Mouse (Mus musculus): ENCODE data around the gene Trim9. TPM values are rescaled to one million over a fixed set of nuclear protein-coding genes. Genes with fewer than 3 reads are reported as not detected.

Trim9 gene
- polyA plus RNA-seq, 1 experiment from 2014 or later = 101 TPM

DNA sequence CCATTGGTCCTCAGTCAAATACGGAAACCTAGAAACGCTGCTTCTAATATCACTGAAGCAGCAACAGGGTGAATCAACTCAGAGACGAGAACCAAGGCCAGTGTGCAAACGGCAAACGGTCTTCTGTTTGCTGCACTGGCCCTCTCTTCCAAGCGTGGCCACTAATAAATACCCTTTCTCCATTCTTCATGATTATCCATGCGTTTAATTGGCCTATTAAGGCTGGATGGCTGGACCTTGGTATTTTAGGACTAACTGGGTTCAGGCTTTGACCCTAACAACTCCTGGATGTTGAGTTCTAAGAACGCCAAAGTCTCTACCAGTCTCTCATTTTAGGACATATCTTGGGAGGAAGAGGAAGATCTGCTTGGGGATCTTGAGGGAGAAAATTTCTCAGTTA lies 7.5 kb upstream of the Trim9 start:
- Histone ChIP-seq H3K27me3 (replicated peaks) (no peaks in the 10 kb centered on the region), H3K4me3 (replicated peaks) (no peak overlapping the region), H3K4me1 (peaks cover 10% of the 10 kb centered on the region; the same call in 1 of the 2 replicates), H3K9ac (replicated peaks) (no peak overlapping the region), H3K4me2 (no peak overlapping the region), H3K36me3 (no peaks in the 10 kb centered on the region), H3K9me3 (replicated peaks) (no peaks in the 10 kb centered on the region), H3K27ac (replicated peaks) (no peak overlapping the region)
- no peak for ATAC-seq (ENCODE audit: low FRiP score)
- WGBS = 35% methylated on average over 8 of the region's 8 CpGs

- no peak for ATAC-seq (ENCODE audit: low FRiP score)
- H3K36me3 ChIP-seq = no peaks in the 10 kb centered on the region
- H3K4me2 ChIP-seq = no peak overlapping the region
- no peak overlapping the region for H3K27ac ChIP-seq (replicated peaks)
- no peaks in the 10 kb centered on the region for H3K9me3 ChIP-seq (replicated peaks)
- WGBS = 85% methylated on average over 4 of the region's 4 CpGs
- no peaks in the 10 kb centered on the region for H3K27me3 ChIP-seq (replicated peaks)
- peaks cover 16% of the 10 kb centered on the region for H3K4me1 ChIP-seq
- no peak overlapping the region for H3K4me3 ChIP-seq (replicated peaks)
- no peak overlapping the region for H3K9ac ChIP-seq (replicated peaks)
Measured at GRCm38 (mm10) chr12:70350490-70350889, 3.1 kb upstream of the Trim9 start.

- Histone ChIP-seq H3K4me1 (peaks cover 16% of the 10 kb centered on the region), H3K9ac (replicated peaks) (no peak overlapping the region), H3K36me3 (no peaks in the 10 kb centered on the region), H3K9me3 (replicated peaks) (no peaks in the 10 kb centered on the region), H3K27ac (replicated peaks) (no peak overlapping the region), H3K4me2 (no peak overlapping the region), H3K27me3 (replicated peaks) (no peaks in the 10 kb centered on the region), H3K4me3 (replicated peaks) (no peak overlapping the region)
- no peak for ATAC-seq (ENCODE audit: low FRiP score)
- WGBS = 73% methylated on average over 6 of the region's 6 CpGs
Measured at GRCm38 (mm10) chr12:70349788-70350187, 2.4 kb upstream of the Trim9 start.

DNA sequence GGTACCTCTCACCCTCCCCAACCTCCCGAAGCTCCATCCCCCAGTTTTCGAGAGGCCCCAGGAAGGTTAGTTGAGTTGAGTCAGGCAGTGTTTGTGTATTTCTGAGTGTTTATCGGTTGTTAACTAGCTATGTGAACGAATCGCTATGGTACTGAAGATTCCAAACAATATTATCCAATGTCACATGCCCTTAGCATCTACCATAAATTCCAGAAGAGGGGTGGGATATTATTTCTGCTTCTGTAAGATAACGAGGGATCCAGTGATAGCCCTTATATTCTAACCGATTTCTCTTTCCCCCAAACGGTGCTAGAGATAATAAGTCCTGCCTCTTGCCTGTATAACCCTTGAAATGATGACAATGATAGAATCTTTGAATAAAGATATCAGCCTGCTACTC lies 612 bp upstream of the Trim9 start:
- ATAC-seq (ENCODE audit: low FRiP score) = no peak
- peak overlapping the region; percentile 85 for H3K4me3 ChIP-seq (replicated peaks)

DNA sequence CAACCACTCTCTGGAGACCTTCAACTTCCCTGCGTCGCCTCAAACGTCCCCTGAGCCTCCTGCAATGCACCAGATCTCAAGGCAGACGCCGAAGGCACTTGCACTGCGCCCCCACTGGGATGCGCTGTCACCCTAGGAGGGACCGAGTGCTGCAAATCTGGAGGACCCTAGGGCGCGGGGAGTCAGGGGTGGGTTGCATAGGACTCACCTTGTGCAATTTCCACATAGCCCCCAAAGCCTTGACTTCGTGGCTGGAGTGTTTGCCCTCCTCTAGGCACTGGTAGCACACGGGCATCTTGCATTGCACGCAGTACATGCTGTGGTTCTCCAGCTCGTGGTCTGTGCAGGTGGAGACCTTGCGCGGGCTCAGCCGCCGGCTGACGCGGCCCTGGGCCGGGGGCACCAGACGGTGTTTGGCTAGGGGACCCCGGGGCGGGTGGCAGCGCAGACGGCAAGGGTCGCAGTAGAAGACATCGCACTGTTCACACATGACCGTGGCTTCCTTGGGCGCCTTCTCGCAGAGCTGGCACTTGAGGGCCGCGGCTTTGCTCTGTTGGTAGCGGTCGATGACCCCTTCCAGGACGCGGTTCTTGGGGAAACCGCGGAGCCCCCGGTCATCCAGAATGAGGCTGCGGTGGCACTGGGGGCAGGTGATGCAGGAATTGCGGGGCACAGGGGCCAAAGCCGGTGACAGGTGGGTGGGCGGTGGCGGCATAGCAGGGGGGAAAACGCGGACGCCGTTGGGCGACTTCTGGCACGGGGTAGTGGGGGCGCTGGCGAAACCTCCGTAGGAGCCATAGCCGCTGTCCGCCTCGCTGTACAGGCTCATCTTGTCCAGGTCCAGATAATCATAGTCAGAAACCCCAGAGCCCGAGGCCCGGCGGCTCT lies 1.0 kb downstream of the Trim9 start:
- Histone ChIP-seq H3K4me1 (peaks cover 36% of the 10 kb centered on the region), H3K9me3 (replicated peaks) (no peaks in the 10 kb centered on the region), H3K27me3 (replicated peaks) (no peaks in the 10 kb centered on the region), H3K9ac (replicated peaks) (peak overlapping the region; percentile 93), H3K27ac (replicated peaks) (peak overlapping the region; percentile 99), H3K4me3 (replicated peaks) (peak overlapping the region; percentile 85), H3K36me3 (no peaks in the 10 kb centered on the region), H3K4me2 (peak overlapping the region; percentile 69)
- ATAC-seq (ENCODE audit: low FRiP score) = peak; percentile 51
- WGBS = under 1% methylated on average over 60 of the region's 60 CpGs

More for the DNA sequence above, 612 bp upstream of the Trim9 start:
- peak overlapping the region; percentile 69 for H3K4me2 ChIP-seq
- H3K27me3 ChIP-seq (replicated peaks) = no peaks in the 10 kb centered on the region
- no peaks in the 10 kb centered on the region for H3K36me3 ChIP-seq
- H3K27ac ChIP-seq (replicated peaks) = peak overlapping the region; percentile 99
- H3K9me3 ChIP-seq (replicated peaks) = no peaks in the 10 kb centered on the region
- peak overlapping the region; percentile 93 for H3K9ac ChIP-seq (replicated peaks)
- peaks cover 25% of the 10 kb centered on the region for H3K4me1 ChIP-seq
- 4% methylated on average over 8 of the region's 8 CpGs for WGBS

GRCm38 (mm10) chr12:70345531-70346138 lies 1.8 kb downstream of the Trim9 start:
- H3K4me1 ChIP-seq = peaks cover 36% of the 10 kb centered on the region
- H3K27me3 ChIP-seq (replicated peaks) = no peaks in the 10 kb centered on the region
- peak; percentile 8 for ATAC-seq (ENCODE audit: low FRiP score)
- no peaks in the 10 kb centered on the region for H3K36me3 ChIP-seq
- WGBS = 20% methylated on average over 16 of the region's 16 CpGs
- no peaks in the 10 kb centered on the region for H3K9me3 ChIP-seq (replicated peaks)
- H3K4me3 ChIP-seq (replicated peaks) = peak overlapping the region; percentile 85
- peak overlapping the region; percentile 93 for H3K9ac ChIP-seq (replicated peaks)
- peak overlapping the region; percentile 69 for H3K4me2 ChIP-seq
- H3K27ac ChIP-seq (replicated peaks) = peak overlapping the region; percentile 99

DNA sequence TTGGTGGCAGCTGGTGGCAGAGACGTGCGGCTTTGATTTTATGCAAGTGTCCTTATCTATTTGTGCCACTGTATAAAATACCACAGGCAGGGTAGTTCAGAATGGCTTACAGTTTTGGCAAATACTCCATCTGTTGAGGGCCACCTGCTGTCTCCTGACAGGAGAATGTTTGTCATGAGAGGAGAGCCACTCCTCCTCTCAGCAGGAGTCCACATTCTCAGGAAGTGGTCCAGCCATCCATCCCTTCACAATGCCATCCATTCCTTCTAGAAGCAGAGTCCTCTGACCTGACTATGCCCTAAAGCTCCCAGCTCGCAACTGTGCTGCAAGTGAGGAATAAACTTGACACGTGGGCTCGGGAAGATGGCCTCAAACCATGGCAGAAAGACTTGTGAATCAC lies 12.2 kb downstream of the Trim9 start:
- Histone ChIP-seq H3K4me3 (replicated peaks) (no peak overlapping the region), H3K4me1 (peaks cover 29% of the 10 kb centered on the region), H3K36me3 (no peaks in the 10 kb centered on the region), H3K9ac (replicated peaks) (no peak overlapping the region), H3K27ac (replicated peaks) (0 out of 2 replicates have a peak overlapping the region, but pooled peaks have one; percentile 23), H3K27me3 (replicated peaks) (no peaks in the 10 kb centered on the region), H3K9me3 (replicated peaks) (no peaks in the 10 kb centered on the region), H3K4me2 (no peak overlapping the region)
- 48% methylated on average over 5 of the region's 5 CpGs for WGBS
- no peak for ATAC-seq (ENCODE audit: low FRiP score)

DNA sequence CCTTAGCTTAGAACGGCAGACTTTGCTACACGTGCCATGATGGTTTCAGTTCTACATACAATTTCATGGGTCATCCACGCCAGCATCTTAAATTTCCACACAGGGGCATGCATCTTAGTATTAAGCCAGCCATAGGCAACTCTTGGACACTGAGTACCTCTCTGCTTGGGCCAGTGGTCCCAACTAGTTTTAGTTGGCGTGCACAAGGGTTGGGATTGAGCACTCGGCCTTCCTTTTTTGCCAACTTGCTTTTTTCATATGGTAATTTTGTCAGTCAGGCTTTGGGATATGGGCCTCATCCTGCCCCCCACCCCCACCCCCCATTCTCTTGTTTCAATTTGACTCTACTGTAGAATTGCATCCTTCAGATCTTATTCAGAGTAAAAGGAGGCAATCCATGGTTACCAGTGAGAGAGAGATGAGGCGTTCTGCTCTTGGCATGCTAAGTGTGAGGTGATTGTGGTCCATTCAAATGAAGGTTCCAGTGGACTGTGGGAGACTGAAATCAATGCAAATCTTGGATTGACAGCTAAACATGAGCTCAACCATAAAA lies 14.1 kb downstream of the Trim9 start:
- WGBS = 58% methylated on average over 6 of the region's 6 CpGs

GRCm38 (mm10) chr12:70329059-70329458 lies 18.4 kb downstream of the Trim9 start:
- Histone ChIP-seq H3K27ac (replicated peaks) (no peak overlapping the region), H3K9ac (replicated peaks) (no peak overlapping the region), H3K27me3 (replicated peaks) (no peaks in the 10 kb centered on the region), H3K36me3 (no peaks in the 10 kb centered on the region), H3K4me2 (no peak overlapping the region), H3K4me3 (replicated peaks) (no peak overlapping the region), H3K9me3 (replicated peaks) (no peaks in the 10 kb centered on the region), H3K4me1 (peaks cover 21% of the 10 kb centered on the region)
- 69% methylated on average over 3 of the region's 3 CpGs for WGBS
- ATAC-seq (ENCODE audit: low FRiP score) = no peak

More for the DNA sequence above, 14.1 kb downstream of the Trim9 start:
- no peak overlapping the region for H3K4me2 ChIP-seq
- peaks cover 24% of the 10 kb centered on the region for H3K4me1 ChIP-seq
- H3K9me3 ChIP-seq (replicated peaks) = no peaks in the 10 kb centered on the region
- no peak overlapping the region for H3K9ac ChIP-seq (replicated peaks)
- no peaks in the 10 kb centered on the region for H3K27me3 ChIP-seq (replicated peaks)
- peak; percentile 65 for ATAC-seq (ENCODE audit: low FRiP score)
- no peak overlapping the region for H3K4me3 ChIP-seq (replicated peaks)
- H3K36me3 ChIP-seq = no peaks in the 10 kb centered on the region
- peak overlapping the region; percentile 46; the same call in 1 of the 2 replicates for H3K27ac ChIP-seq (replicated peaks)

DNA sequence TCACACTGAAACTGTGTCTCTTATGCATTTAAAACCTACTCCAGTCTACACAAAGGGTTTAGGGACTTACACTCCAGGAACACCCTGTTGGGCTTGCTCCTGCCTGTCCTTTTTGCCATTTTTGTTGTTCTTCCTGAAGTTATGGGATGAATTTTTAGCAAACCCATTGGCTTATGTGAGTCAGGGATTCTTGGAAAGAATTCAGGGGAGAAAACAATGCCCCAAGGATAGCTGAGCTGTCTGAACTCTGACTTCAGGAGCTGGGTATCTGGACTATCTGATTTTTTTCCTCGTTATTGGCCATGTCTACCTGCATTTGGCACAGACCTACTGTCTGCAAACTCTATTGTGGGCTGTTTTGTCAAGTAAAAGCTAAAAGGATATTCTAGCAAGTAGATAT lies 20.5 kb downstream of the Trim9 start:
- Histone ChIP-seq H3K4me1 (peaks cover 16% of the 10 kb centered on the region), H3K36me3 (no peaks in the 10 kb centered on the region), H3K4me2 (no peak overlapping the region), H3K9me3 (replicated peaks) (no peaks in the 10 kb centered on the region), H3K4me3 (replicated peaks) (no peak overlapping the region), H3K27me3 (replicated peaks) (no peaks in the 10 kb centered on the region), H3K9ac (replicated peaks) (no peak overlapping the region), H3K27ac (replicated peaks) (no peak overlapping the region)
- no peak for ATAC-seq (ENCODE audit: low FRiP score)
- WGBS = 77% methylated on average over 1 of the region's 1 CpGs

GRCm38 (mm10) chr12:70326393-70326792 lies 21.0 kb downstream of the Trim9 start:
- H3K36me3 ChIP-seq = no peaks in the 10 kb centered on the region
- H3K9ac ChIP-seq (replicated peaks) = no peak overlapping the region
- H3K27ac ChIP-seq (replicated peaks) = no peak overlapping the region; the same call in 1 of the 2 replicates
- no peaks in the 10 kb centered on the region for H3K27me3 ChIP-seq (replicated peaks)
- 5% methylated on average over 2 of the region's 2 CpGs for WGBS
- no peak overlapping the region for H3K4me2 ChIP-seq
- no peak overlapping the region for H3K4me3 ChIP-seq (replicated peaks)
- no peak for ATAC-seq (ENCODE audit: low FRiP score)
- no peaks in the 10 kb centered on the region for H3K9me3 ChIP-seq (replicated peaks)
- peaks cover 16% of the 10 kb centered on the region for H3K4me1 ChIP-seq

All from neural tube, embryonic 15.5 days (tissue).